Mouse (Mus musculus): ENCODE measurements around the gene Fam189a1.

Gene Fam189a1

DNA sequence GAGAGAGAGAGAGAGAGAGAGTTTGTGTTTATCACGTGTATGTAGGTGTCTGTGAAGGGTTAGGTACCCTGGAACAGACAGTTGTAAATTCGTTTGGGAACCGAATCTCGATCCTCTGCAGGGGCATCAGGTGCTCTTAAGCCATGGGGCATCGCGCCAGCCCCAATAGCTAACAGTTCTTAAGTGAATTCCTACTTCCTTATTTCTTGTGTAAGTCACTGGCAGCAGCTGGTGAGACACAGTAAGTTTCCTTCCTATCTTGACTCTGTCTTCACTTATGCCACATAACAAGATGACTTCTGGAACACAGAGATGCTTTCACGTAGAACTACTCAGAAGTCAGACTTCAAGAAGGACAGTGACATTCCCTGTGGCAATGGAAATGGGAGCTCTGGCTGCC is 275.0 kb downstream of the Fam189a1 start:
- DNase-seq (ENCODE audit: low spot score in 2 of 2): no peak

DNA sequence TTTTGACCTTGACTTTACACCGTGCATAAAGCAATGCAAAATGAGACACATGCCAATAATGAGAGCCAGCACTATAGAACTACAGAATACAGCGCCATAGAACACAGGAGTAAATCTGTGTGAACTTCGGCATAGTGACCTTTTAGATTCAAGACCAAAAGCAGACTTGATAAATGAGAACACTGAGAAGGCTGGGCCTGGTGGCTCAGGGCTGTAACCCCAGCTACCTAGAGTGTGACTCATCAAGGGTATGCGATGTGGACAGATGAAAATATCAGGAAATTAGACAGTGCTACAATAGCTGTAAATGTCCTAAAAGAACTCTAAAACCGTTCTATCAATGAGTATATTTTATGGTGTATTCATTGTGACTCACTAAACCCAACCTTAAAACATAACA is 276.0 kb downstream of the Fam189a1 start:
- DNase-seq (ENCODE audit: low spot score in 2 of 2): no peak

DNA sequence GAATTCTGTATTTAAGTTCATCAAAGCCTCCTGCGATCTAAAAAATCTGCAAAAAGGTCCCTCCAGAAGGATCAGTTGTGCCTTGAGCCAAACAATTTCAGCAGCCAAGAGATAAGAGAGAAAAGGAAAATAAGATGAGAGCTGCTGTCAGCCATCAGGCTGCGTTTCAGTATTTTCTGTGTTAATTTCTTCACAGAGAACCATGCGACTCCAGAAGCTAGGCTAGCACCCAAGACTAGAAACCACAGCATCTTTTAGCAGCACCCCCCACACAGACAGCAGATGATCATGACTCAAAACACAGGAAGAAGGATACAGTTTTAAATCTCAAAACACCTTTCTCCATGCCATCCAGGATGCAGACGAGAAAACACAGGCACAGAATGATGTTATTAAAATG is 281.4 kb downstream of the Fam189a1 start:
- DNase-seq (ENCODE audit: low spot score in 2 of 2): peak in 1 of 2 experiments; percentile 68

DNA sequence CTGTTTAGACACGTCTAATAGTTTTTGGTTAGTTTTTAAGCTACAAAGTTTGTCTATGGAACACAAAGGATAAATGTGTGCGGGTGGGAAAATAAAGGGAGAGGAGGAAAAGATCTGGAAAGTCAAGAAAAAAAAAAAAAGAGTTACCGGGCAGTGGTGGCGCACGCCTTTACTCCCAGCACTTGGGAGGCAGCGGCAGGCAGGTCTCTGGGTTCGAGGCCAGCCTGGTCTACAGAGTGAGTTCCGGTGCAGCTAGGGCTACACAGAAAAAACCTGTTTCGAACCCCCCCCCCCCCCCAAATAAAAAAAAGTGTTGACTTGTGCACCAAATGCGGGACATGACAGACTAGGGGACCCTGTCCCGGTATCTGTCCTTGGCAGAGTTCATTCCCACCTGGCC is 283.1 kb downstream of the Fam189a1 start:
- DNase-seq (ENCODE audit: low spot score in 2 of 2): no peak

DNA sequence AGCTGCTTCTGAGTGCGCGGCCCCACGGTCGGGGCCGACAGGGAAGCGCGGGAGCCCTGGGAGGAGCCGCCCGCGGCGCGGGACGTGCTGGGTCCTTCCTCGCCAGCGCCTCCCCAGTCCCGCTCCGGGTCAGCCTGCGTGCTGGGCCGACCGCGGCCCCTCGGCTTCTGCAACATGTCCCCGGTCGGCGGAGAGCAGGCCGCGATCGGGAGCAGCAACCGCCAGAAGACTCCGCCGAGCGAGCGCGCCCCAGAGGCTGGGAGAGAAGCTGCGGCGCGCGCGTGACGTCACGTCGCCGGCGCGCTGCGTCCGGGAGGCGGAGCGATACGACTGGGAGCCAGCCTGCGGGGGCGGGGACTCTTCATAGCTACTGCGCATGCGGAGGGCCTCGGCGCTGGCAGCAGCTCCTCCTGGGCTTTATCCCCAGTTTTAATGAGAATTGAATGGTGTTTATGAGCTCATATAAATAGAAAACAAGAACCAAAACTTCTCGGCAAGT is 283.6 kb downstream of the Fam189a1 start, which contains the start of gene Nsmce3:
Gene Nsmce3, minus strand, starts transcription at position 255 of the 499 bp plus-strand sequence.
- peak; percentile 85 to 96 for DNase-seq (ENCODE audit: low spot score in 2 of 2)

DNA sequence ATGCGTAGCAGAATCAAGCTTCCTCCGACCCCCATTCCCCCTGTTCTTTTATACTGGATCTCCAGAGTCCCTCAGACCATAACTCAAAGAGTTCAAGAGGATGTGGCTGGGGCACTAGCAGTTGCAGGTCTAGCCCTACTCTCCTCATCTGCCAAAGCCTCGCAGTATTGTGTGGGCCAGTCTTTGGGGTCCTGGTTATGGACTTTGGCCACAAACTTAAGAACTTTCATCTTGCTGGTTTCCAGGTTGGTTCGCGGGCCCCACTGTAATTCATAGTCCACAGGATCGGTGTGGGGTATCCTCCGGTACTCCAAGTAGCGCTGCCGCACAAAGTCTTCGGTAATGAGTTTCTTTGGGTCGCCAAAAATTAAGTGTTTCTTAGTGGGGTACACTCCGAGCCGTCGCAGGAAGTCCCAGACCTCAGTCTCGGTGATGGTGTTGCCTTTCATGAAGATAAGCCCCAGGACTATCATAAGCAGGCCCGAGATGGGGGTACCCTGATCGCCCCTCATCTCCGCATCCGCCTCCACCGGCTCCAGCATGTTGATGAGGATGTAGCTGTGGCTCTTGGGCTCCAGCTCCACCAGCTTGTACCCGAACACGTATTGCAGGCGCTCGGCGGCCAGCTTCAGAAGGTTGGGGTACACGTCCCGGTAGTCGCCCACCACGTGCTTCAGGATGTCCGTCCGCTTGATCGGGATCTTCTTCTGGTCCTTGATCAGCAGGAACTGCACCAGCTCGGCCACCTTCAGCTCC is 284.2 kb downstream of the Fam189a1 start:
- DNase-seq (ENCODE audit: low spot score in 2 of 2): no peak

DNA sequence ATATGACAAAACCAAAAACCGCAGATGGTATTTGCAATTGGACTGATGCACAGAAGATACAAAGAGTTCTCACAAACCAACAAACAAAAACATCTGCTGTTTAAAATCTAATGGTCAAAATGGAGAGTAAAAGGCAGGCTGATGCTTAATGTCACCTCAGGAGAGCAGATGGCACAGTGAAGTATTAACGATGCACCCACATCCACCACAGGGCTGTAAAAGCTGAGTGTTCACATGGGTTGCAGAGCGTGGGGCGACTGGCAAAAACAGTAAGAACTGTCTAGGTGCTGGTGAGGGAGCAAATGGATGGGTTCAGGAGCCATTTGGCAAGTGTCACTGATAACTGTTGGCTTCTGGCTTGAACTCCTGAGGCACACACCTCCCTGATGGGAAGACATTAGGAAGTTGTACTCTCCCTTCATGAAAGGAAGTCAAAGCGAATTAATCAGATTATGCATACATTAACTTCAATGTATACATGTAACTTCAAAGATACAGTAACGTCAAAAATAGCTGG is 286.8 kb downstream of the Fam189a1 start:
- DNase-seq (ENCODE audit: low spot score in 2 of 2): no peak

DNA sequence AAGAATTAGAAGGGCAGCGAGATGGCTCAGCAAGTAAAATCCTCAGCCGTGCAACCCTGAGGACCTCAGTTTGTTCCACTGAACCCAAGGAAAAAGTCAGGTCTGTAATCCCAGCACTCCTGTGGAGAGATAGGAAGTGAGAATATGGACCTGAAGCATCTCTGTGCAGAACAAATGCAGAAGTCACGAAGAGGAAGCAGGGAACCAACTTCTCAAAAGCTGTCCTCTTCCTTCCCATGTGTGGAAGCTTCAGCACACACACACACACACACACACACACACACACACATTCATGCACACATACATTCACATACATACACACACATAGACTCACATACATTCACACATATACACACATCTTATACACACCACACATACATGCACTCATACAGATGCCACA is 292.8 kb downstream of the Fam189a1 start:
- no peak for DNase-seq (ENCODE audit: low spot score in 2 of 2)

DNA sequence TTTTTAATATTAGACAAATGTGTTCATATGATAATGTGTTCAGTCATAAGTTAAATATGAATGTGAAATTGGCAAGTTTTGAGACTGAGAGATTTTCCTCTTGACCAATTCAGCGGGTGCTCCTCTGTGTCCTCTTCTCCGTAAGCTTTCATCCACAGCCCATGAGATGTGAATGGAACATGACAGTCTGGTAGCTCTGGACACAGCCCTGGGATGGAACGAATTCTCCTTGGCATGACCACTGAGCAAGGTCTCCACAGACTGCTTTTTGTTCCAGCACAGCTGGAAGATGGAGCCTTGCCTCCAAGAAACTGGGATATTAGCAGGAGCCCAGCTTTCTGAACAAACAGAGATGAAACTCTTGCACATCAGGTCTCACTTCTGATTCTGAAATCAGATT is 293.4 kb downstream of the Fam189a1 start:
- DNase-seq (ENCODE audit: low spot score in 2 of 2): no peak

DNA sequence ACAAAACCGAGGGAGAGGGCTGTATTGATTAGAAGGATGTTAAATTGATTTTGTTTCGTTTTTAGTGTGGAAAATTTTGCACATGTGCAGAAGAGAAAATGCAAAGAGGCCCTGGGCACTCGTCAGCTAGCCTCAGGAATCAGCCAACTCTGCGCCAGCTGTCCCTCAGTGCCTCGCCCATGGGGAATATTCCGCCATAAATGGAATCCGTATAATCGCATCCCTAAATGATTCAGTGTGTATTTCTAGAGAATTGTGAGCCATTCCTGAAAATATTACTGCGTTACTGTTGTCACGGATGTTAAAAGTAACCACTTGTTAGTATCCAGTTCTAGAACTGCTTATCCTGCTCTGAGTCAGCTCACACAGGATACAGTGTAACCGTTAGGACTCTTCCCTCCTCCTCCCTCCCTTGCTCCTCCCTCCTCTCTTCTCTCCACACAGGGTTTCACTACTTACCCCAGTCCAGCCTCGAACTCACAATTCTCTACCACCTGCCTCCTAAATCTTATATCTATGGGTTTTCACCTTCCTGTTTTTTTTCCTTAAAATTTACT is 299.8 kb downstream of the Fam189a1 start:
- DNase-seq (ENCODE audit: low spot score in 2 of 2): no peak

DNA sequence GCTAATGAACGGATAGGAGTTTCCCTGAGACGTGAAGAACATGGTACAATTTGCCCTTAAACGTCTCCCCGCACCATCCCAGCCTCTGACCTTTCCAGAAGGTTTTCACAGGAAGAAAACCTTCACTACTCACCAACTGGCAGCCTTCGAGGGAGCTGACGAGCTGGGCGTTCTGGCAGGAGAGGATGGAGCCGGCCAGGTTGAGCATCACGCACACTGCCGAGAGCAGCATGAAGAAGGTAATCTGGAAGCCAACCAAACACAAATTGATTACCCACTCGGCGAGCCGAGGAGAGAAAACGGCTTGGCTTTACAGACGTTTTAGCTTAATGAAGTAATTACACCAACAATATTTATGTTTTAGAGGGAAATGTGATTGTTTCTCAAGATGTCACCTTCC is 300.4 kb downstream of the Fam189a1 start:
- no peak for DNase-seq (ENCODE audit: low spot score in 2 of 2)

DNA sequence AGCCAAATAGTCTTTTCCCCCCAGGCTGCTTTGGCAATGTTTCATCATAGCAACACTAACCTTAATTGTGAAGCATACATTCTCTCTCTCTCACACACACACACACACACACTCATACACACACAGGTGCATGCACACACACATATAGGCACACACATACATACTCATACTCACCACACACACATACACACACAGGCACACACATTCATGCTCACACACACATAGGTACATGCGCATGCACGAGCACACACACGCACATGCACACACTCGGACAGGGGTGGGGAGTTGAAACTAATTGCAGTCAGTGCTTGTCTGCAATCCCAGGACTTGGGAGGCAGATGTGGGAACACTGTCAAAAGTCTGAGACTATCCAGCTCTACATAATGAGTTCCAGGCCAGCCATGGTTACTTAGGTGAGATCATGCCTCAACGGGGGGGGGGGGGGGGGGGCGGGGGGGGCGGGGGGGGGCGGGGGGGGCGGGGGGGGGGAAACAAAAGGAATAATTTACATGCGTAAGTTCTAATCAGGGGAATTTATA is 300.9 kb downstream of the Fam189a1 start:
- no peak for DNase-seq (ENCODE audit: low spot score in 2 of 2)

DNA sequence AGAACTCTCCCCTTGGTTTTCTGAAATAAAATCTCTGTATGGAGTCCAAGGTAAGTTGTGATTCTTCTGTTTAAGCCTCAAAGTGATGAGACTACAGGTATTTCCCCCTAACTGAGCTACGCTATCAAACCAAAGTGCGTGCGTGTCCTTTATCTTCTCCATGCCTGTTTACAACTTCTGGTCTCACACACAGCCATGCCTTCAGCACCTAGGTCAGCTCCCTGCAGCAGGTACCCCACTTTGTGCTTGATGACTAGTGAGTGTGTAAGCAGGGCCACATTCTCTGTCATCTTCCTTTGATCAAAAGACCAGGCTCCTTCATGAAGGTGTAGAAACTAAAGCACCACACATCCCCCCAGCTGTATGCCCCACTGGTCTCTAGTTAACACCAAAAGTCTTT is 305.6 kb downstream of the Fam189a1 start:
- no peak for DNase-seq (ENCODE audit: low spot score in 2 of 2)

DNA sequence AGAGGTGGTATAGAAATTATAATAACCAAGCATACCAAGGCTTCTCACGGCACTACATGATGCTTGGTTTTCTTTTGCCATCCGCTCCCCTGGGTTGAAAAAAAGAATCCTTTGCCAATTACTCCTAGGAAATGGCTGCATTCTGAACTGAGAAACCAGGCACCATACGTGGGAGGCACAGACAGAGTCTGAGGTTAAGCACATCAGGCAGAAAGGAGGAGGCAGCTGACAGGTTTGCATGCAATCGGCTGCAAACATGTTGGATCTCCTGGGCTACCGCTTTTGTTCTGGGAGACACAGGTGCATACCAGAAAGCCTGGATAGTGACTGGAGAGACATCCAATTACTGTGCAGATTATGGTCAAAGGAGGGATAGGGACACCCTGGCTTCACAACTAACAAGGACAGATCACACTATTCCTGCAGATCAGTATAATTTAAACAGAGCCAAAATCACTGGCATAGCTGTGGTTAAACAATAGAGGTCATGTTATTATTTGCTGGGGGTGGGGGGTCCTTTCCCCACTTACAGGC is 308.9 kb downstream of the Fam189a1 start:
- DNase-seq (ENCODE audit: low spot score in 2 of 2): no peak

DNA sequence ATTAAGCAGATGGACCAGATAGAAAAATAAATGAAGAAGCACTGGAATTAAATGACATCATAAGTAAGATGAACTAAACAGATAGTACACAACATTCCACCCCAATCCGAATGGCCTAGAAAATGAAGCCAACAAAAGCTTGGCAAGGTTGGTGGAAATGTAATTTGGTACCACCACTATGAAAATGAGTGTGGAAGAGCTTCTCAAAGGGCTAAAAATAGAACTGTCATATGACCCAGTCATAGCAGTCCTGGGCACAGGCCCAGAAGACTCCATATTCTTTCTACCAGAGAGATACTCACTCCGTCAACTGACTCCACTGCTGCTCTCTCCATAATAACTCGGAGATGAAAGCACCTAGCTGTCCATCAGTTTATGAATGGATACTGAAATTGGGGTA is 310.3 kb downstream of the Fam189a1 start:
- no peak for DNase-seq (ENCODE audit: low spot score in 2 of 2)

DNA sequence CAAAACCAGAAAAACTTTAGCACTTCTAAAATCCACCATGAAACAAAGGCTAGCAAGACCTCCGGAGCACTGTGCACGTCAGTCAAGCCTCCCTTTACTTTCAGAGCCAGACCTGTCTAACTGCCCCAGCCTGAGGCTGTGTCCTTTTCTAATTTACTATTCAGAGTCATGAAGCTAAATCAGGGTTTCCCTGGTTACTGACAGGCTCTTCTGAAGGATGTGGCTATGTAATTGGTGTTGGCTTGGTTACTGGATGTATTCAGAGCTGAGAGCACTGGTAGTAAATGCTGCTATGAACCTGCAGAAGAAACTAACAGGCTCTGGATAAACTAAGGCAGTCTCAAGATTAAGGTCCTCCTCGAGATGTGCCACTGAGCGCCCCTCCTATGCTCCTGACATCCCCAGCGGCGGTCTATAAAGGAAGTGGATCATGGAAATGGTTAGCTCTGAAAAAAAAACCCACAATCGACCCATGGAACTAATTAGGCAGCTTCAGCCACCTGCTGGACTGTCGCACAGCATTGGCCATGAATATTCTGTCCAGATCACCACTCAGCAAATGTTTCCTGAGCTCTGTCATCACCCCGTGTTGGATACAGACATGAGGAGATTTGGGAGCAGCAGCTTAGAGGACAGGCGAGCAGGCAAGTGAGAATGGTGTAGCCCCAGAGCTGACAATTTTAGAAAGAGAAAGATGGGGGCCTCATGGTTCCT is 315.3 kb downstream of the Fam189a1 start:
- peak in 1 of 2 experiments; percentile 12 for DNase-seq (ENCODE audit: low spot score in 2 of 2)

DNA sequence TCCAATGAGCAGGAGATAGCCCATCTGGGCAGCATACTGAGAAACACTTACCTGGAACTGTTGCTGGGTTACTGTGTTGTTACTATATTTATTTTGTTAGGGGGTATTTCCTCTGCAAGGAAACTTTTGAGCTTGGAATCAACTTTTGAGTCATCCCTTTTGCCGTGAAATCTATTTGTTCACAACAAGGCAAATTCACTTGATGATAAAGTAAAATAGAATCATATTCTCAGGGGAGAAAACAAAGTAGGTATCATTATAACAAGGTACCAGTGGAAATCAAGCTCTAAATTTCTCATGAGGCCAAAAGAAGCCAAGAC is 315.8 kb downstream of the Fam189a1 start:
- no peak for DNase-seq (ENCODE audit: low spot score in 2 of 2)

DNA sequence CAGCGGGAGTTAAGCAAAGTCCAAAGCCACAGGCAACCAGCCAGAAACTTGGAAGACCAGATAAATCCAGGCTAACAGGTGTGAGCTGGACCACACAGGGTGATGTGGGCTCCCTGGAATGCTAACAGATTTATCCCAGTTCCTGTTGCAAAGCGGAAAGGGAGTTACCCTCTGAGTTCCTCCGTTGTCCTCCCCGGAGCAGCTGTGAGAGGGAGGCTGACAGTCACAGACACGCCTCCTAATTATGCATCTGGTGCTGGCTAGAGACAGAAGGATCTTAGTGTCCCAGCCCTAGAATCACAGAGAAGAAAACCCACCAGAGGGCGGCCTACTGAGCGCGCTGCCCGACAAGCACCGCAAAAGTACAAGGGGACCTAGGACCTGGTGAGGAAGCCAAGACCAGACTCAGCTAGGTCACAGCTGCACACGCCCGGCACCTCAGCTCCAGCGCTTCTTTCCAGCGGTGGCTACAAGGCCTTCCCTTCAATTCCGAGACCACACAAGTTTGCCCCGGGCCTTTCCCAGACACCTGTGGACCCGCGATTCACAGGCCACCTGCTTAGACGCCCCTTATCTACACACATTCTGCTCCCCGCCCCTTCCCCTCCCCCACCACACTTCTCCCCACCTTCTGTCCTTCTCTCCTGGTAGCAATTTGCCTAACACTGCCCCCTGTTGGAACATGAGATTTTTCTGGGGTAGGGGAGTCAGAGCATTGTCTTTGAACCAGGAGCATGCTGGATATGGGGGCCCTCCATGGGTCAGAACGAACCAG is 316.4 kb downstream of the Fam189a1 start:
- peak; percentile 58 to 60 for DNase-seq (ENCODE audit: low spot score in 2 of 2)

DNA sequence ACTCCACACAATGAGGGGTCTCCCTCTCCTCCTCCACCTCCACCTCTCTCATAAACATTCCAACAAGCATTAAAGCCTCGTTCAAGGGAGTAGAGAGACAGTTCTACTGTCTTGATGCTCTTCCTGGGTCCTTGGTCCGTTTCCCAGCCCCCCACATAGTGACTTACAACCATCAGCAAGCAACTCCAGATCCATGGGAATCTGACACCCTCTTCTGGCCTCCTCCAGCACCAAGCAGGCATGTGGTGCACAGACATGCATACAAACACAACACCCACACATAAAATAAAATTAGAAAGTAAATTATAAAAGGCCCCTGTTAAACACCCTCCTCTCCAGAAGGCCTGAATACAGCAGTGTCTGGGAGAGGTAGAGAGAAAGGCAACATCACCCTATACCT is 317.1 kb downstream of the Fam189a1 start:
- no peak for DNase-seq (ENCODE audit: low spot score in 2 of 2)

DNA sequence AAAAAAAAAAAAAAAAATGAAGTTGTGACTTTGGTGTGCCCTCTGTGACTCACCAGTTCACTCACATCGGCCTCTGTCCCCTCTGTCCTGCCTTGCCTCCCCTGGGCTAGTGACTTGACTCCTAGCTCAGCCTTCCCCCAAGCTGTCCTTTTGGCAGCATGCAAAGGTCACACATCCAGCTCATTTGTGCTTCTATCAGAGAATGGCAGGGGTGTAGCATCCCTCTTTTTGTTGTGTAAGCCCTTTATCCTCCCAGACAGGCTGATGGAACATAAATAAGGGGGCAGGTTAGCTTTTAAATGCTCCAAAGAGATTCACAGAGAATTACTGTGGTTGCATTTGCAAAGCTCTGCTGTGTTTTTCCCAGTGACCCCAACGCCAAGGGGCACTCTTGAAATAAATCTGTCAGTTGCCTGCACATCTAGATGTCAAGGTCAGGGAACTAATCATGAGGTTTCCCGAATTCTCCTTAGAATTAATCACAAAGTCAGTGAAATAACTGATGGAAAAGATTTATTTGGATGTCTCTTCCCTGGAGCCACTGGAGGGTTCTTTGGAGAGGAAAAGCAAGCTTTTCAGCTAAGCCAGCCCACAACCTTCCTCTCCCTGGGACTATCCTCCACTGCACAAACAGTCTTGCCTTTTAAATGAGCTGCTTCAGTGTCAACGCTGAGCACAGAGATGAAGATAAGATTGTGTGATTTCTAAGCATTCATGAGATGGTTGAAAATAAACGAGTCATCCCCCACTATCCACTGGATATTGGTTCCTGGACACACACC is 326.0 kb downstream of the Fam189a1 start:
- no peak for DNase-seq (ENCODE audit: low spot score in 2 of 2)

DNA sequence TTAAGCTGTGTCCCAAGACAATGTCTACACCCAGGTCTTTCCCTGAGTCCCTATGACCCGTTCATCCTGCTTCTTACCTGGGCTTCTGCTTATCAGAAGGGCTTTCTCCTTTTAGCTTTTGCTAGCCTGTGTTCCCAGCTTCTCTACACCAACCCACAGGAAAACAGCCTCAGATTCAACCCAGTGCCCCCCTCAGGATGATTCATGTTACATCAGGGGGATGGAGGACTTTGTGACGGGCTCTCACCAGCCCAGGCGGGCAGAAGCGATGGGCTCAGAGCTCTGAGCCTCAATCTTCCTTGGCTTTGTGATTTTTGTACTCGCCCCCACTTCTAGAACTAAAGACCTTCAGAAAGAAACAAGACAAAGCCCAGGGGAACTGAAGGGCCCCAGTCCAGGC is 335.3 kb downstream of the Fam189a1 start:
- no peak for DNase-seq (ENCODE audit: low spot score in 2 of 2)
